ENCODE assay signal across 8 mouse cellular contexts in the genomic region with DNA sequence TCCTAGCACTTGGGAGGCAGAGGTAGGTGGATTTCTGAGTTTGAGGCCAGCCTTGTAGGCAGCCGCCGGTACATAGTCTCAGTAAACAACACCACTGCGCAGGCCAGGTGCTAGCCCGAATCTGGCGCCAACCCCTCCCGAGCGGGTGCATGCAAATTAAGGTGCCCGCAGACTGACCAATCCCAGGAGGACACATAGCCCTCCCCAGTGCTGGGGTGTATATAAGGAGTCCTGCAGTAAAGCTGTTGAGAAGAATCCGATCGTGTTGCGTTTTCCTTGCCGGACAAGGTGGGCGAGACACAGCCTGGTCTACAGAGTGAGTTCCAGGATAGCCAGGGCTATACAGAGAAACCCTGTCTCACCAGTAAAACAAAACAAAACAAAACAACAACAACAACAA. TPM values are rescaled to one million over a fixed set of nuclear protein-coding genes. Genes with fewer than 3 reads are reported as not detected.
DNase-seq lines count a peak whose midpoint lies in the region; ATAC-seq and TF ChIP-seq lines count a peak whose summit lies in the region.
"Not testable (repeated sequence)": the region's sequence is repeated elsewhere in the genome, so short reads cannot be mapped to it uniquely, and the experiment has no call there.
"Had no signal": no experiment of that assay in that cellular context is flagged by ENCODE, and none has a peak within 500 bp of the region (broad histone marks: within the 10 kb centered on the region; RNA-seq: fewer than 3 reads in every experiment).

No protein-coding gene starts in this region.

- peak; percentile 40 for DNase-seq in gastrocnemius, adult 2 months
- not testable (repeated sequence) for DNase-seq in liver, embryonic 13.5 days
- peak; percentile 31 for DNase-seq in liver, postnatal 0 days
- DNase-seq in lung, postnatal 0 days (ENCODE audit: low spot score): peak; percentile 13

- H3K9me3 ChIP-seq in intestine, postnatal 0 days (ENCODE audit: control insufficient read depth); liver, embryonic 13.5 days (replicated peaks); liver, postnatal 0 days (ENCODE audit: low read length); lung, postnatal 0 days (ENCODE audit: low read length); stomach, embryonic 15.5 days: not testable (repeated sequence)

- not testable (repeated sequence) for H3K27me3 ChIP-seq in intestine, postnatal 0 days (replicated peaks; ENCODE audit: control insufficient read depth, insufficient read depth, low read length); liver, embryonic 13.5 days; liver, postnatal 0 days (ENCODE audit: insufficient read depth, low read length); lung, postnatal 0 days (replicated peaks; ENCODE audit: insufficient read depth, low read length); stomach, embryonic 15.5 days (replicated peaks)

- H3K27ac ChIP-seq in gastrocnemius, adult 2 months: peak overlapping the region; percentile 28; the same call in 1 of the 2 replicates
- not testable (repeated sequence) for H3K27ac ChIP-seq in intestine, postnatal 0 days (ENCODE audit: low read depth, low read length); liver, embryonic 13.5 days; lung, postnatal 0 days (ENCODE audit: low read length); stomach, embryonic 15.5 days
- 0 out of 2 replicates have a peak overlapping the region, but pooled peaks have one; percentile 18 for H3K27ac ChIP-seq in liver, postnatal 0 days (ENCODE audit: low read depth)

- intact Hi-C loops in gastrocnemius, adult 2 months (cut with DNase I): not testable (repeated sequence)

- H3K9ac ChIP-seq in intestine, postnatal 0 days (ENCODE audit: low read depth, low read length); liver, embryonic 13.5 days; liver, postnatal 0 days (replicated peaks); lung, postnatal 0 days (replicated peaks; ENCODE audit: low read depth); stomach, embryonic 15.5 days: not testable (repeated sequence)

- 55% methylated on average over 13 of the region's 13 CpGs for WGBS in intestine, postnatal 0 days
- whole genome bisulfite sequencing in liver, embryonic 13.5 days (ENCODE audit: insufficient replicate concordance): 69% methylated on average over 13 of the region's 13 CpGs
- 62% methylated on average over 13 of the region's 13 CpGs for WGBS in liver, postnatal 0 days (ENCODE audit: insufficient replicate concordance)
- 44% methylated on average over 13 of the region's 13 CpGs for WGBS in lung, postnatal 0 days
- WGBS in stomach, embryonic 15.5 days: 46% methylated on average over 13 of the region's 13 CpGs

- H3K4me1 ChIP-seq in intestine, postnatal 0 days (replicated peaks; ENCODE audit: control insufficient read depth, insufficient read depth, low read length); liver, embryonic 13.5 days (replicated peaks); liver, postnatal 0 days (ENCODE audit: insufficient read depth); lung, postnatal 0 days (ENCODE audit: insufficient read depth, low read depth, low read length); stomach, embryonic 15.5 days: not testable (repeated sequence)

- H3K36me3 ChIP-seq in intestine, postnatal 0 days (ENCODE audit: control insufficient read depth, insufficient read depth); liver, embryonic 13.5 days; liver, postnatal 0 days (replicated peaks; ENCODE audit: insufficient read depth, low read length); lung, postnatal 0 days (ENCODE audit: insufficient read depth, low read length); stomach, embryonic 15.5 days: not testable (repeated sequence)

- TF ChIP-seq EP300 in liver, postnatal 0 days (IDR thresholded peaks at IDR 0.05; ENCODE audit: low read depth); lung, postnatal 0 days (IDR thresholded peaks at IDR 0.05): not testable (repeated sequence)

- peak; percentile 51 for ATAC-seq in intestine, postnatal 0 days
- ATAC-seq in liver, embryonic 13.5 days (ENCODE audit: low read depth): peak; percentile 51
- peak; percentile 86 for ATAC-seq in liver, postnatal 0 days
- peak; percentile 67 for ATAC-seq in lung, postnatal 0 days
- peak; percentile 68 for ATAC-seq in stomach, embryonic 15.5 days (ENCODE audit: insufficient read depth, low FRiP score, low read depth)

- TF ChIP-seq CTCF in gastrocnemius, adult 2 months (IDR thresholded peaks at IDR 0.05); intestine, postnatal 0 days (IDR thresholded peaks at IDR 0.05; ENCODE audit: low read depth); liver, postnatal 0 days (IDR thresholded peaks at IDR 0.05; ENCODE audit: low read depth); lung, postnatal 0 days (IDR thresholded peaks at IDR 0.05): not testable (repeated sequence)

- peak overlapping the region; percentile 28 for H3K4me3 ChIP-seq in gastrocnemius, adult 2 months
- not testable (repeated sequence) for H3K4me3 ChIP-seq in intestine, postnatal 0 days (ENCODE audit: low read depth, low read length); lung, postnatal 0 days (ENCODE audit: low read depth, low read length); stomach, embryonic 15.5 days (replicated peaks)
- peak overlapping the region; percentile 14; the same call in 1 of the 2 replicates for H3K4me3 ChIP-seq in liver, embryonic 13.5 days (replicated peaks)
- H3K4me3 ChIP-seq in liver, postnatal 0 days (ENCODE audit: low read depth, low read length): peak overlapping the region; percentile 11; the same call in 1 of the 2 replicates

- H3K4me2 ChIP-seq in intestine, postnatal 0 days (replicated peaks; ENCODE audit: low read depth); lung, postnatal 0 days (replicated peaks; ENCODE audit: low read depth, low read length); stomach, embryonic 15.5 days: not testable (repeated sequence)
- peak overlapping the region; percentile 28; the same call in 1 of the 2 replicates for H3K4me2 ChIP-seq in liver, embryonic 13.5 days
- H3K4me2 ChIP-seq in liver, postnatal 0 days (ENCODE audit: low read depth, low read length): peak overlapping the region; percentile 42

RNA-seq across cellular contexts. Expression of gene Ralgapb, which starts 12.5 kb away (rescaled TPM):
- total RNA-seq in gastrocnemius, adult 2 months (2021): 10 to 100 TPM; 27.9 to 38.2 TPM
- polyA plus RNA-seq in intestine, postnatal 0 days (2015; fragmentation: Nextera tagmentation; extraction: Ambion mirVana): 11.5 and 11.6 TPM in 2 replicates
- polyA plus RNA-seq in liver, embryonic 13.5 days (2015; fragmentation: Nextera tagmentation; extraction: Ambion mirVana): 6.0 and 6.3 TPM in 2 replicates
- 4.3 and 5.1 TPM in 2 replicates for polyA plus RNA-seq in liver, postnatal 0 days (2015; fragmentation: Nextera tagmentation; extraction: Ambion mirVana)
- polyA plus RNA-seq in lung, postnatal 0 days (2015; fragmentation: Nextera tagmentation; extraction: Ambion mirVana): 14.8 and 17.8 TPM in 2 replicates
- polyA plus RNA-seq in stomach, embryonic 15.5 days (2015; fragmentation: Nextera tagmentation; extraction: Ambion mirVana): 14.8 and 17.9 TPM in 2 replicates

RNA-seq across cellular contexts. Expression of gene Snhg11, which starts 21.7 kb away (rescaled TPM):
- total RNA-seq in gastrocnemius, adult 2 months (2021): under 1 TPM in 1 of 2 experiments, not detected in 1; 0.17 TPM
- polyA plus RNA-seq in intestine, postnatal 0 days (2015; fragmentation: Nextera tagmentation; extraction: Ambion mirVana): 1.9 and 3.0 TPM in 2 replicates
- polyA plus RNA-seq in liver, embryonic 13.5 days (2015; fragmentation: Nextera tagmentation; extraction: Ambion mirVana): 1.4 and 1.5 TPM in 2 replicates
- 0.28 and 0.57 TPM in 2 replicates for polyA plus RNA-seq in liver, postnatal 0 days (2015; fragmentation: Nextera tagmentation; extraction: Ambion mirVana)
- 6.1 and 6.2 TPM in 2 replicates for polyA plus RNA-seq in lung, postnatal 0 days (2015; fragmentation: Nextera tagmentation; extraction: Ambion mirVana)
- polyA plus RNA-seq in stomach, embryonic 15.5 days (2015; fragmentation: Nextera tagmentation; extraction: Ambion mirVana): 5.9 and 6.9 TPM in 2 replicates
- polyA plus RNA-seq: C2C12, Patski had no signal
